Mouse (Mus musculus): Measurements from ENCODE around the gene Naa38. TPM values are rescaled to one million over a fixed set of nuclear protein-coding genes. Genes with fewer than 3 reads are reported as not detected.

Gene Naa38
- polyA plus RNA-seq, 1 experiment from 2014 or later, result 174 TPM

- peak overlapping the region; percentile 82 for H3K4me2 ChIP-seq (ENCODE audit: low read length)
- WGBS, result under 1% methylated on average over 39 of the region's 39 CpGs
- H3K4me1 ChIP-seq (ENCODE audit: control insufficient read depth in 2 of 2, insufficient read depth in 2 of 2, low read length in 2 of 2), result peaks cover 43 to 60% of the 10 kb centered on the region in 2 experiments
- peak; percentile 55 for ATAC-seq (ENCODE audit: insufficient number of reproducible peaks, insufficient read depth, low FRiP score, low read depth)
- H3K27ac ChIP-seq (replicated peaks in 1 of 2; ENCODE audit: control insufficient read depth in 1 of 2, insufficient read depth in 1 of 2, low read depth in 2 of 2, low read length in 2 of 2), result peak overlapping the region; percentile 87 to 98
- H3K4me3 ChIP-seq (ENCODE audit: control insufficient read depth in 1 of 2, insufficient read depth in 1 of 2, low read depth in 1 of 2, low read length in 2 of 2), result peak overlapping the region; percentile 53 to 63
- H3K9ac ChIP-seq (ENCODE audit: low read length), result peak overlapping the region; percentile 97
- H3K9me3 ChIP-seq (ENCODE audit: control insufficient read depth, low read length), result no peaks in the 10 kb centered on the region
- H3K36me3 ChIP-seq (ENCODE audit: control insufficient read depth, insufficient read depth, low read length), result peaks cover 9% of the 10 kb centered on the region
- peaks cover 21% of the 10 kb centered on the region for H3K27me3 ChIP-seq (ENCODE audit: control insufficient read depth, insufficient read depth, low read length)
Measured at GRCm38 (mm10) chr11:69417449-69418384, 22.4 kb downstream of the Naa38 start.

- H3K4me1 ChIP-seq (ENCODE audit: control insufficient read depth in 2 of 2, insufficient read depth in 2 of 2, low read length in 2 of 2), result peaks cover 33 to 50% of the 10 kb centered on the region in 2 experiments
- peak overlapping the region; percentile 83 to 98 for H3K27ac ChIP-seq (replicated peaks in 1 of 2; ENCODE audit: control insufficient read depth in 1 of 2, insufficient read depth in 1 of 2, low read depth in 2 of 2, low read length in 2 of 2)
- no peaks in the 10 kb centered on the region for H3K9me3 ChIP-seq (ENCODE audit: control insufficient read depth, low read length)
- peak; percentile 87 for ATAC-seq (ENCODE audit: insufficient number of reproducible peaks, insufficient read depth, low FRiP score, low read depth)
- WGBS, result under 1% methylated on average over 45 of the region's 45 CpGs
- peak overlapping the region; percentile 72 for H3K9ac ChIP-seq (ENCODE audit: low read length)
- H3K4me2 ChIP-seq (ENCODE audit: low read length), result peak overlapping the region; percentile 82
- no peaks in the 10 kb centered on the region; the same call in 1 of the 2 replicates for H3K36me3 ChIP-seq (ENCODE audit: control insufficient read depth, insufficient read depth, low read length)
- H3K4me3 ChIP-seq (ENCODE audit: control insufficient read depth in 1 of 2, insufficient read depth in 1 of 2, low read depth in 1 of 2, low read length in 2 of 2), result peak overlapping the region; percentile 53 to 63
- H3K27me3 ChIP-seq (ENCODE audit: control insufficient read depth, insufficient read depth, low read length), result peaks cover 23% of the 10 kb centered on the region
Measured at GRCm38 (mm10) chr11:69418481-69419442, 23.5 kb downstream of the Naa38 start.

GRCm38 (mm10) chr11:69419443-69419812 lies 24.1 kb downstream of the Naa38 start:
- ATAC-seq (ENCODE audit: insufficient number of reproducible peaks, insufficient read depth, low FRiP score, low read depth), result no peak
- Histone ChIP-seq H3K9me3 (ENCODE audit: control insufficient read depth, low read length) (no peaks in the 10 kb centered on the region), H3K4me3 (ENCODE audit: control insufficient read depth in 1 of 2, insufficient read depth in 1 of 2, low read depth in 1 of 2, low read length in 2 of 2) (peak overlapping the region; percentile 46 to 63), H3K9ac (ENCODE audit: low read length) (peak overlapping the region; percentile 72), H3K36me3 (ENCODE audit: control insufficient read depth, insufficient read depth, low read length) (no peaks in the 10 kb centered on the region), H3K4me1 (ENCODE audit: control insufficient read depth in 2 of 2, insufficient read depth in 2 of 2, low read length in 2 of 2) (peaks cover 27 to 43% of the 10 kb centered on the region in 2 experiments), H3K27me3 (ENCODE audit: control insufficient read depth, insufficient read depth, low read length) (peaks cover 23% of the 10 kb centered on the region), H3K4me2 (ENCODE audit: low read length) (peak overlapping the region; percentile 82), H3K27ac (replicated peaks in 1 of 2; ENCODE audit: control insufficient read depth in 1 of 2, insufficient read depth in 1 of 2, low read depth in 2 of 2, low read length in 2 of 2) (peak overlapping the region; percentile 76 to 98)
- WGBS, result under 1% methylated on average over 19 of the region's 19 CpGs

DNA sequence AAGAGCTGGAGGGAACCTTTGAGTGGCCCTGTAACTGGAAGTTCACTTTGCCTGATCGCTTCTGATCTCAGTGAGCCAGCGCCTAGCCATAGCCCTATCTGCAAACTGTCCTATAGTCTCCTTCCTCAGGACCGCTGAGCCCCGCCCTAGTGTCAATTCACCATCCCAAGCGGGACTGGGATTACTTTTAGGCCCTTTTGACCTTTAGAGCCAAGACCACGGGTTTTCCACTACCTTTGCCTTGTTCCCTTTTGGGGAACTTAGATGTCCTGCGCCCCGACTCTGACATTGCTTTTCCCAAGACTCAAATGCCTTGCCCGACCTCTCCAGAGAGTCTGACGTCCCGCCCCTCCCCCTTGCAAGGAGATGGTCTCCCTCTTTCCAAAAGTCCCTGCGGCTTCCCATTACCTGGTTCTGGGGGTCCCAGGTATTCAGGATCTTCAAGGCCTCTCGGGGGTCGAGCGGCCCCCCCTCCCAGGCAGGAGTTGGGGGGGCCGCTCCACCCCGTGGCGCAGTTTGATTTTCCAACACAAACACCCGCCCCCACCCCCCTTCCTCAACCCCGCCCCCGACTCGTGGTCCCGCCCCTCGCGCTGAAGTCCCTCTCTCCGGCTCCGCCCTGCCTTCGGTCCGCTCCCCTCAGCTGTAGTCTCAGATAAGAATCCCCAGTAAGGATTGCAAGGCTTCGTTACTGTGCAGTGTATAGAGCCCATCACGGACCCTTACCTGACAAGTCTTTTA lies 24.7 kb downstream of the Naa38 start:
- Histone ChIP-seq H3K27me3 (ENCODE audit: control insufficient read depth, insufficient read depth, low read length) (peaks cover 23% of the 10 kb centered on the region), H3K36me3 (ENCODE audit: control insufficient read depth, insufficient read depth, low read length) (no peaks in the 10 kb centered on the region), H3K4me2 (ENCODE audit: low read length) (peak overlapping the region; percentile 82), H3K9me3 (ENCODE audit: control insufficient read depth, low read length) (no peaks in the 10 kb centered on the region), H3K4me1 (ENCODE audit: control insufficient read depth in 2 of 2, insufficient read depth in 2 of 2, low read length in 2 of 2) (peaks cover 22 to 37% of the 10 kb centered on the region in 2 experiments), H3K4me3 (ENCODE audit: control insufficient read depth in 1 of 2, insufficient read depth in 1 of 2, low read depth in 1 of 2, low read length in 2 of 2) (peak overlapping the region; percentile 46 to 63), H3K9ac (ENCODE audit: low read length) (peak overlapping the region; percentile 72), H3K27ac (replicated peaks in 1 of 2; ENCODE audit: control insufficient read depth in 1 of 2, insufficient read depth in 1 of 2, low read depth in 2 of 2, low read length in 2 of 2) (peak overlapping the region; percentile 28 to 98; a peak in 3 of 4 replicates)
- ATAC-seq (ENCODE audit: insufficient number of reproducible peaks, insufficient read depth, low FRiP score, low read depth), result no peak
- WGBS, result 2% methylated on average over 29 of the region's 31 CpGs

GRCm38 (mm10) chr11:69420554-69421000 lies 25.3 kb downstream of the Naa38 start:
- H3K27ac ChIP-seq (replicated peaks in 1 of 2; ENCODE audit: control insufficient read depth in 1 of 2, insufficient read depth in 1 of 2, low read depth in 2 of 2, low read length in 2 of 2), result no peak overlapping the region
- no peaks in the 10 kb centered on the region for H3K36me3 ChIP-seq (ENCODE audit: control insufficient read depth, insufficient read depth, low read length)
- ATAC-seq (ENCODE audit: insufficient number of reproducible peaks, insufficient read depth, low FRiP score, low read depth), result no peak
- no peaks in the 10 kb centered on the region for H3K9me3 ChIP-seq (ENCODE audit: control insufficient read depth, low read length)
- peak overlapping the region; percentile 82 for H3K4me2 ChIP-seq (ENCODE audit: low read length)
- WGBS, result 9% methylated on average over 10 of the region's 10 CpGs
- H3K4me1 ChIP-seq (ENCODE audit: control insufficient read depth in 2 of 2, insufficient read depth in 2 of 2, low read length in 2 of 2), result peaks cover 21 to 35% of the 10 kb centered on the region in 2 experiments
- H3K9ac ChIP-seq (ENCODE audit: low read length), result 0 out of 2 replicates have a peak overlapping the region, but pooled peaks have one; percentile 72
- peaks cover 23% of the 10 kb centered on the region for H3K27me3 ChIP-seq (ENCODE audit: control insufficient read depth, insufficient read depth, low read length)
- H3K4me3 ChIP-seq (ENCODE audit: control insufficient read depth in 1 of 2, insufficient read depth in 1 of 2, low read depth in 1 of 2, low read length in 2 of 2), result peak overlapping the region; percentile 46 to 63

DNA sequence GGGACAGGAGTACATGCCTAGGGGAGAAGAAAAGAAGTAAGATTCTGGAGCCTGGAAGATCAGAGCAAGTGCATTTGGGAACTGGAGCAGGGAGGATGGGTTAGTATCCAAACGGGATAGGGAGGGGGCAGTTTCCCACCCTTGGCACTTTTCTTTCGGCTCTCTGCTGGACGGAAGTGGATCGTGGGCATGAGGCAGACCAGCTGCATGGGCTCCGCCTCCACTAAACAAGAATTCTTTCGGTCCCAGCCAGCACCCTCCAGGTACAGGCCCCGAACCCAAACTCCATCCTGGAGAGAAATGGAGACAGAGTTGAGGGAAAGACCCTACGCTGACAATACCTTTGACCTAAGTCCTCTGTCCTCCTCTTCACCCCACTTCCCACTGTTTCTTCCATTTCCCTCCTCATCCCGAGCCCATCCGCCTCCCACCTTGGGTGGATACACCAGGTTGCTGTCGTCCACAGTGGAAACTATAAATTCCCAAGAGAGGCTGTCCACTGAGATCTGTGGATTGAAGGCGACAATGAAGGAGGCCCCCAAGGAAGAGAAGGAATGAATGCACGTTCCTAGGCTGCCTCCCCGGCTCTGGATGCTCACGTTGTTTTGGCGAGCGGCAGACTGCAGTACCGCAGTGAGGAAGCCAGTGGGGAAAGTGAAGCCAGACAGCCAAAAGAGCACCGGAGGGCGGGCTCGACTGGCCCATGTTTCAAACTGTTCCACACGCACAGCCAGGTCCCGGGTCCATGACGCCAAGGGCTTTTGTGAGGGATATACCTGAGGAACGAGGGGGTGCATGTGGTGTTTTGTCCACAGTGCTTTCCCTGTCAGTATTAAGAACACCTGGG lies 26.1 kb downstream of the Naa38 start:
- peak overlapping the region; percentile 46; the same call in 1 of the 2 replicates for H3K9ac ChIP-seq (ENCODE audit: low read length)
- peaks cover 23% of the 10 kb centered on the region for H3K27me3 ChIP-seq (ENCODE audit: control insufficient read depth, insufficient read depth, low read length)
- H3K4me2 ChIP-seq (ENCODE audit: low read length), result peak overlapping the region; percentile 82
- no peak for ATAC-seq (ENCODE audit: insufficient number of reproducible peaks, insufficient read depth, low FRiP score, low read depth)
- H3K9me3 ChIP-seq (ENCODE audit: control insufficient read depth, low read length), result no peaks in the 10 kb centered on the region
- peaks cover 21 to 34% of the 10 kb centered on the region in 2 experiments for H3K4me1 ChIP-seq (ENCODE audit: control insufficient read depth in 2 of 2, insufficient read depth in 2 of 2, low read length in 2 of 2)
- no peak overlapping the region for H3K27ac ChIP-seq (replicated peaks in 1 of 2; ENCODE audit: control insufficient read depth in 1 of 2, insufficient read depth in 1 of 2, low read depth in 2 of 2, low read length in 2 of 2)
- H3K36me3 ChIP-seq (ENCODE audit: control insufficient read depth, insufficient read depth, low read length), result no peaks in the 10 kb centered on the region
- peak overlapping the region in 1 of 2 experiments; percentile 63; a peak in 1 of 4 replicates for H3K4me3 ChIP-seq (ENCODE audit: control insufficient read depth in 1 of 2, insufficient read depth in 1 of 2, low read depth in 1 of 2, low read length in 2 of 2)
- 19% methylated on average over 25 of the region's 25 CpGs for WGBS

Data from heart, embryonic 14.5 days (tissue).